Mouse (Mus musculus): ENCODE results near the gene 6030445D17Rik.

- TF ChIP-seq CTCF (IDR thresholded peaks at IDR 0.05; ENCODE audit: low read depth) (no peak), EP300 (IDR thresholded peaks at IDR 0.05; ENCODE audit: low read depth) (no peak)
Observed at GRCm38 (mm10) chr4:136441354-136442043, 20.6 kb upstream of the 6030445D17Rik start.

Measured in liver, embryonic 14.5 days (tissue).